In genomic region chr3:148115576-148115975, GRCm38 (mm10) we compare ENCODE assay signal across 17 mouse cellular contexts.
A peak's percentile ranks its signal among the peaks of the same experiment; 100 is the strongest.
DNase-seq lines count a peak whose midpoint lies in the region.
"Had no signal": no experiment of that assay in that cellular context is flagged by ENCODE, and none has a peak within 500 bp of the region (broad histone marks: within the 10 kb centered on the region; RNA-seq: fewer than 3 reads in every experiment).

No protein-coding gene starts in this region.

- intact Hi-C loops in gastrocnemius, postnatal 36 days (cut with DNase I): no loop called here

- peak; percentile 83 for DNase-seq in Muller cell, postnatal 12 days (ENCODE audit: inconsistent ontology term)
- DNase-seq in retina, embryonic 14.5 days (ENCODE audit: low spot score): peak; percentile 56
- DNase-seq in retina, postnatal 1 day: peak; percentile 30
- no peak for DNase-seq in gastrocnemius, postnatal 36 days
- no peak for DNase-seq in cerebellum, postnatal 25 days
- no peak for DNase-seq in urinary bladder, postnatal 25 days (ENCODE audit: low spot score)
- DNase-seq: adrenal gland, adult 2 months; adrenal gland, adult 8-10 months; adrenal gland, postnatal 10 days; adrenal gland, postnatal 14 days; adrenal gland, postnatal 25 days; adrenal gland, postnatal 36 days; B cell, adult 2 months; cerebellum, adult 11 months; cerebellum, adult 11-12 months; cerebellum, adult 18-20 months; cerebellum, adult 2 months had no signal

Comparison
In these comparisons a context has a peak if more than half of its experiments do, and no peak if none do; other contexts are left out.
1. DNase-seq: peak in Muller cell, postnatal 12 days (single experiment), retina, embryonic 14.5 days (single experiment) and retina, postnatal 1 day (single experiment); none in gastrocnemius, postnatal 36 days (0 of 2), cerebellum, postnatal 25 days (0 of 2) and urinary bladder, postnatal 25 days (single experiment).